Mouse (Mus musculus) urinary bladder, postnatal 25 days (tissue): Measurements from ENCODE around the gene Olfr49.

Source experiments
- DNase-seq: peaks from one replicate; pipeline ENCODE4 v3.0.0; 2022; ENCODE audit warnings: low spot score

Gene Olfr49

GRCm38 (mm10) chr14:54284839-54285238 is at the start of gene Olfr49:
Olfr49 (minus strand) TSS chr14:54284939.
- no peak for DNase-seq

GRCm38 (mm10) chr14:54333452-54334189 is 48.9 kb upstream of the Olfr49 start:
- DNase-seq: no peak

- DNase-seq: no peak
Measured at GRCm38 (mm10) chr14:54332176-54333074, 47.7 kb upstream of the Olfr49 start.

- DNase-seq: no peak
Measured at GRCm38 (mm10) chr14:54331178-54331577, 46.4 kb upstream of the Olfr49 start.

GRCm38 (mm10) chr14:54329201-54329600 is 44.5 kb upstream of the Olfr49 start:
- DNase-seq: no peak

- DNase-seq: no peak
Measured at GRCm38 (mm10) chr14:54328548-54328947, 43.8 kb upstream of the Olfr49 start.

GRCm38 (mm10) chr14:54324486-54324885 is 39.7 kb upstream of the Olfr49 start:
- no peak for DNase-seq

- no peak for DNase-seq
Measured at GRCm38 (mm10) chr14:54321556-54322376, 37.0 kb upstream of the Olfr49 start.

GRCm38 (mm10) chr14:54311763-54312162 is 27.0 kb upstream of the Olfr49 start:
- no peak for DNase-seq

- DNase-seq: no peak
Measured at GRCm38 (mm10) chr14:54300676-54301075, 15.9 kb upstream of the Olfr49 start.

- DNase-seq: no peak
Measured at GRCm38 (mm10) chr14:54300136-54300535, 15.4 kb upstream of the Olfr49 start.

GRCm38 (mm10) chr14:54276446-54276845 is 8.3 kb downstream of the Olfr49 start:
- DNase-seq: no peak

GRCm38 (mm10) chr14:54272696-54273095 is 12.0 kb downstream of the Olfr49 start:
- DNase-seq: no peak

- no peak for DNase-seq
Measured at GRCm38 (mm10) chr14:54271976-54272606, 12.6 kb downstream of the Olfr49 start.

GRCm38 (mm10) chr14:54270413-54270812 is 14.3 kb downstream of the Olfr49 start:
- DNase-seq: no peak

- no peak for DNase-seq
Measured at GRCm38 (mm10) chr14:54269566-54269965, 15.2 kb downstream of the Olfr49 start.

GRCm38 (mm10) chr14:54267966-54268365 is 16.8 kb downstream of the Olfr49 start:
- no peak for DNase-seq

GRCm38 (mm10) chr14:54265951-54266350 is 18.8 kb downstream of the Olfr49 start:
- DNase-seq: no peak

- DNase-seq: no peak
Measured at GRCm38 (mm10) chr14:54265093-54265492, 19.6 kb downstream of the Olfr49 start.

GRCm38 (mm10) chr14:54264231-54264630 is 20.5 kb downstream of the Olfr49 start:
- no peak for DNase-seq

GRCm38 (mm10) chr14:54263099-54263498 is 21.6 kb downstream of the Olfr49 start:
- no peak for DNase-seq

- DNase-seq: no peak
Measured at GRCm38 (mm10) chr14:54262622-54263021, 22.1 kb downstream of the Olfr49 start.
